Mouse (Mus musculus): Measurements from ENCODE around the gene Rsph14.

Gene Rsph14

DNA sequence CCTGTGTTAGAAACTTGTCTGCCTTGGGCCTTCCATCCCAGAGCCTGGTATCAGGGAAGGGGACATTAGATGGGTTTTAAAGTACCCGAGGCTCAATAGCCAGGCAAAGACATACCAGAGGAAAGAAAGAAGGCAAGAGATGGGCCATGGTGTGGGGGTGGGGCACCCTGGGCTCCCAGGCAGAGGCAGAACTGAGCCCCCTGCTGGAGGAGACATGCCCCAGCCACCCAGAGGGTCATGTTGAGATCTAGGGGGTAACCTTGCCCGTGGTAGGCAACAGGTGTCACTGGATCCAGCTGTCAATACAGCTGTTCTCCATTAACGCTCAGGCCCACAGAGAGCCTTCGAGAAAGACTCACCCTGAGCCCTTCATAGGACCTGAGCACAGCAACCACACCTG lies 42.6 kb downstream of the Rsph14 start:
- no peak for DNase-seq

DNA sequence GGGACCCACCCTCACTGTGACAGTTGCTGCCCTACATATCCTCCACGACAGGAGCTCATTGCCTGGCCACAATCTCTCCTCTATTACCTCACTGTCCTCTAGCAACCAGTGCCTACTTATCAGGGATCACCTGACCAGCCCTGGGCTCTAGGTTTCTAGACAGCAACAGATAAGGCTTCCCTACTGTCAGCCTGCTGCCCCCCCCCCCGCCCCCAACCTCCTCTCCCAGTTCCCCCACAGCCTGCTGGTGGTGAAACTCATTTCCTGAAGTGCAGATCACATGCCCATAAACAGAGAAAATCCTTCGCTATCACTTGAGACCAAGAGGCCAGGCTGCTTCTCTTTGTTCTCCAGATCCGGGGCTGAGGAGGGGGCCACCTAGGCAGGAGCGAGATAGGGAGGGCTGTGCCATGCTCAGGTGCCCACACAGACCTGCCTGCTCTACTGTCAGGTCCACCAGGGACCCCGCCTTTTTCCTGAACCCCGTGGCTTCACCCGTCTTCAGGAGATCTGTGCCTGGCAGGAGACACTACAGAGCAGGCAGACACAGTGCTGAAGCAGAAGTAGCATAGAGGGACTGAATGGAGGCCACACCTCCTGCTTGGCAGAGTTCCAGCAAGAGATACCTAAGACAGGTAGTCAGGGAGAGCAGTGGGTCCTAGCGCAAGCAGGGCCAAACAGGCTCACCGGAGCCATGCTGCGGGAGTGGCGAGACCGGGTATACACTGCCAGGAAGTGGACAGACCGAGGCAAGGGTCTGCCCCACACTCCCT lies 44.5 kb downstream of the Rsph14 start:
- DNase-seq = no peak

DNA sequence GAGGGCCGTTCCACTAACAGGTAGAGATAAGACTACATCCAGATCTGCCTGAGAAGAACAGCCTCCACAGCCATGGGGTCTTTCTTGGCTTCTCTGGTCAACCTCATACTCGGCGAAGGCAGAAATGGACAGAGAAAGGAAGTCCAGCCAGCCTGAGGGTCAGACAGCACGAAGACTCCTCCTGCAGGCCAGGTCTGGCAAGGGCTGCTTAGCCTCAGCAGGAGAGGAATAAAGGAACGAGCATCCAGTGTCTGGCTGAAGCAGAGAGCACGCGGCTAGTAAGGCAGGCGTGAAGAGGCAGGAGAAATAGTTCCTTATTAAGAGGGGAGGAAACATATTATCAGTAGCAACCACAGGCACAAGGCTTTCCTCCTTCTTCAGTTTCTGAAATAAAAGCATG lies 49.2 kb downstream of the Rsph14 start:
- DNase-seq = no peak

DNA sequence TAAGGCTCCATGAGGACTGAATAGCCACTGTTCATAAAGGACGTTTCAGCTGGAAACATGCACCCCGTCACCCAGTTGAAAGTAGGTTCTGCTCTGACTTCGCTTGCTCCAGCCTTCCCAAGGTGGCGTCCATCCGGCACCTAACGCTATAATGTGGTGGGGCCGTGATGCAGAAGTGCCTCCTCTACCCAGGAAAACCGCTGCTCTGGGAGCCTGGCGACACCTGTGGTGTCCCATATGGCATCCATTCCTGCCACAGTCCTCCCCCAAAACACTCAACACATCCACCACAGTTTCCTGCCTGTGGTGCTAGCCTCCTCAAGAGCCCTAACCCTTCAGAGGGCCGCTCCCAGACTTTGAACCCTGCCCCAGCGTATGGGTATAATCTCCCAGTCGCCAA lies 51.2 kb downstream of the Rsph14 start:
- DNase-seq = no peak

DNA sequence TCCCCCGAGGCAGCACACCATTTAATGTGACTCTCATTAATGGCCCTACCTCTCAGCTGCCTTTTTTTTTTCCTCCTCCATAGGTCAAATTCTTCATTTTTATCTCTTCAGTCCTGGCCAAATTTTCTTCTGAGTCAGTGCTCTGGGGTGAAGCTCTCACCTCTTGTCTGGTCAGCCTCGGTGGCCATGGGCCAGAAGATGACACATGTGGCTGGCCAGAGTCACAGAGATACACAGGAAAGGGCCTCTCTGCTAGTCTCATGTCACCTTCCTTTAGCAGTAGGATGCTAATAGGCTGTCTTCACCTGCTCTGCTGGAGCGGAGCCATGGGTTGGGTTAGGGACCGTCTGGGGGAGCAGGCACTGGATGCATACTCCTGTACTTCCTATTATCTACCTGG lies 54.3 kb downstream of the Rsph14 start:
- no peak for DNase-seq

DNA sequence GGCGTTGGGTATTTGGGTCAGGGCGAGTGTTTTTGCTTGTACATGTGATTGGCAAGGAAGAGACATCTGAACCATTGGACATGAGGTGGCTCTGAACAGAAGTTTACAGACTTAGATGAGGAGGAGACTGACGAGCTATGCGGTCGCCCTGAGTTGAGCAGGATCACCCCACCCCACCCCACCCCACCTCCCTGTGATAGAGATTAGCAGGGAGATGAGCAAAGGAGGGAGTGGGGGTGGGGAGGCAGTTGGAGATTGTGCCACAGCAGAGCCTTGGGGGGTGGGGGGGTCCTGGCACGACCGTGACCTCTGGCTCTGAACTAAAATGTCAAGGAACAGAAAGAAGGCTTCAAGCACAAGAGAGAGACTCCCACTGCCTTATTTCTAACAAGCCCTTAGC lies 56.0 kb downstream of the Rsph14 start:
- no peak for DNase-seq

DNA sequence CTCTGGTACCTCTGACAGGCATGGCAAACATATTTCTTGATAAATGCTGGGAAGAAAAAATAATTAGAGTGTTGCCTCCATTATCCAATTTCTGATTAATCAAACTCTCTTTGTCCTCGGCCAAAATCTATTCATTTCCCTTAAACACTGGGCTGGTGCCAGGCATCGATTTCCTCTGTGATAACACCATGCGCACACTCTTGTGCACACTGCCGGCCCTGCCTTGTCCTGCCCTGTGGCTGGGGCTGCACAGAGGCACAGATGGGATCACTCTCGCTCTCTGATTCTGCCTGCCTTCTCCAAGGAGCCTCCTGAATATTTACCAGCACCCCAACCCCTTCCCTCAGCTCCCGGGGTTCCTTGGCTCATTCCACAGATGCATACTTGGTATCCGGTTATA lies 56.8 kb downstream of the Rsph14 start:
- no peak for DNase-seq

DNA sequence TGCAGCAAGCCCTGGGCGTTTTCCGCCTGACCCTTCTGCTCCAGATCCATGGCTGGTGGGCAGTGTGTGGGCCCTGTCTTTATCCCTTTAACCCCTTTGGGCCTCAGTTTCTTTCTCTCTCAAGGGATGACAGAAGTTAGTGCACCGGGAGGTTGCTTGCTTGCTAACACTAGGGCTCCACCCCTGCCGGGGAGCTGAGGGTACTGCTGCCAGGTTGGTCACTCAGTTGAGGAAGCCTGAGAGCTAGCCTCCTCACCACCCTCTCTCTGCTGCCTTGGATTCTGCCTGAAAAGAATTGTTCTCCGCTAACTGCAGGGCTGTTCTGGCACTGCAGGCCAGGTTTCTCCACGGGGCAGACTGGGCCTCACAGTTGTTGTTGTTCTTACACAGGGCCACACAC lies 59.4 kb downstream of the Rsph14 start:
- DNase-seq = no peak

DNA sequence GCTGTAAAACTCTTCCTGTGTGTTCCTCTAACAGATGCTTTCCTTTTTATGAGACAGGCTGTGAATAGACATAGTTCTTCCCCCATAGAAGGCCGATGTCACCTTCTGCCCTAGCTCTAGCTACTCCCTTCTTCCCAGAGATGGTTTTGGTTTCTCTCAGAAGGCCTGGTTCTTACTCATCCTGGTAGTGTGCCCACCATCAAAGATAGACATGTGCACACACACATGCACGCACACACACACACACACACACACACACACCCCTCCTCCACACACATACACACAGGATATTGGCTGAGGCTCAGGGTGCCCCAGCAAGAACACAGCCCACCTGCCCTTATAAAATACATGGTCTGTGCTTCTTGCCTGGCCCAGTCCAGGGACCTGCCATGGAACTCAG lies 63.1 kb downstream of the Rsph14 start:
- DNase-seq = no peak

DNA sequence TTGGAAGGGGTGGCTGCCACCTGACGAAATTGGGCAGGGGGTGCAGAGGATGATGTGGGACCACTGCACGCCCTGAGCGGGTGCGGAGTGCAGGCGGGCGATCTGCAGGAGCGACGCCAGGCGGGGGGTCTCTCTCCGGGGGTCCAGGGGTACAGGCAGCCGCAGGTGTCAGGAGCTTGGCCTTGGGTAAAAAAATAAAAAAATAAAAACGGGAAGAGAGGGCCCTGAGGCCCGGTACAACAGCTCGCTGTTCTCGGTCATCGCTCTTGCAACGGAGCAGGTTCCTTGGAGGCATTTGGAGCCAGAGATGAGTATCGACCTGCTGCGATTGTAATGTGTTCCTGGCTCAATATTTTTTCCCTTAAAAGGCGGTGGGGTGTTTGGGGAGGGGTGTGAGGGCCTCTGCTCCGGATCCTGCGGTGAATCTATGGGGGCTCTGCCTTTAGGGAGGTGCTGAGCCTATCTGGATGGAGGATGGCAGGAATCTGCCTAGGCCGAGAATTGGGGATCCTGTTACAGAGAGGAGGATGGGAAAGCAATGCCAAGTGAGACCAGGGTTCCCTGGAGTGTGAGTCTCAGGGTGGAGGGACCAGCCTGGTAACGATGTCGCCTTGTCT lies 64.6 kb downstream of the Rsph14 start:
- DNase-seq = peak; percentile 8 to 22

DNA sequence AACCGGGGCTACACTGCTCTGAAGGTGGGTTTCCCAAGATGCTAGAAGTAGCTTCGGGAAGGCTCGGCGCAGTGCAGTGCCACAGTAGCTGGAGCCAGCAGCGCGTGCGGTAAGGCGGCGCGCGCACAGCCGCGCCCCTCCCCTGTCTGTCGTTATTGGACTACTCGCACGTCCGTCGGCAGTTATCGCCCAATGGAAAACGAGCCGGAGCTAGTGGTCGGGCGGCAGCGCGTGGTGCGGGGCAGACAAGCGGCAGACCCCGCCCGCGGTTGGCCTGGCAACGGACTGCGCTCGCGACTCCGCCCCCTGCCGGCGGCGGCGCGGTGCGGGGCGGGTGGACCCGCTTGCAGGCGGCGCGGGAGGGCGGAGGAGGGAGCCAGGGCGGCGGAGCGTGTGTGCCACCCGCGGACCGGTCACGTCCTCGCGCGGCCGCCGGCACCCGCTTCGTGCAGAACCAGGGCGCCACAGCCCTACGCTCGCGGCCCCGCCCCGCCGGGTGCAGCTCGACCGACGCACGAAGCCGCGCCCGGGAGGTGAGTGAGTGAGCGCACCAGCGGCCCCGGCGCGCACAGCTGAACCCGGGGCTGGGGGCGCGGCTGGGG lies 65.4 kb downstream of the Rsph14 start, which contains the start of gene Gnaz:
Gnaz (plus strand) TSS at position 328 of the 602 bp plus-strand sequence.
- peak; percentile 98 for DNase-seq

DNA sequence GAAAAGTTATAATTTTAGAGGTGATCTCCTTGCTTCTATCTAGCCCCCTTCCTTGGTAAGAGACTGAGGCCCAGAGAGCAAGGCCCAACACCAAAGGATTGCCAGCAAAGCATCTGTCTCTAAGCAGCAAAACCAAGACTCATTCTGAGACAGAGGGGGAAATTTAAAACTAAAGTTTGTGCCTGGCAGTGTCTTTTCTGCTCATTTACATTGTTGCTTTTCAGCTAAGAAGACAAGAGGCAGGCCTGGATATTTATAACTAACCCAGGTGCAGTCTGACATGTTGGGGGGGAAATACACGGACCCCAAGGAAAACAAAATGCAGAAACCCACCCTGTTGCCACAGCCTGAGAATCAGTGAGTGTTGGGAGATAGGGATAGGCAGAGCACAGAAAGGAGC lies 68.0 kb downstream of the Rsph14 start:
- no peak for DNase-seq

DNA sequence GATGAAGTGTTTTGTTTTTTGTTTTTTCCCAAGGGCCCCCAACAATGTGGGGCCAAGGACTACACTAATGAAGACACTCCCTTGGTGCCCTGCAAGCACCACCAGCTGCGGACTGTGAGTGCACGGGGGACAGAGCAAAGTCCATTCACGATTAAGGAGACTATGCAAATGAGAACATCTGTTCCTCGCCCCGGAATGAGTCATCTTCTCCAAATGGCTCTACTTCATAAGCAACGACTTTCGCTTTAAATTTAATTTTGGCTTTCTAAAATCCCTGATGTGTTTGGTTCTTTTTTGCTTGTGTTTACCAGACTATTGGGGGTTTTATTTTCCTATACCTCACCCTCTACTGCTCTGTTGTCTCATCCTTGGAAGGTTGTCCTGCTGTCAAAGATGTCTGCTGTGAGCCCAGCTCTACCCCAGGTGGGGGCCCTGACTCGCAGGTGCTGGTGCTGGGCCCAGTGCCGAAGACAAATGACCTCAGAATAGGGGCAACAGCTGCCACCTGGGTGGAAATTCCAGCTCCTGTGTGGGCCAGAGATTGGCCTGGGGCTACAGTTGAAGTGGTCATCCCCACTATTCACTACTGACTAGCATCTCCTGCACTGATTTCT lies 79.4 kb downstream of the Rsph14 start:
- no peak for DNase-seq

DNA sequence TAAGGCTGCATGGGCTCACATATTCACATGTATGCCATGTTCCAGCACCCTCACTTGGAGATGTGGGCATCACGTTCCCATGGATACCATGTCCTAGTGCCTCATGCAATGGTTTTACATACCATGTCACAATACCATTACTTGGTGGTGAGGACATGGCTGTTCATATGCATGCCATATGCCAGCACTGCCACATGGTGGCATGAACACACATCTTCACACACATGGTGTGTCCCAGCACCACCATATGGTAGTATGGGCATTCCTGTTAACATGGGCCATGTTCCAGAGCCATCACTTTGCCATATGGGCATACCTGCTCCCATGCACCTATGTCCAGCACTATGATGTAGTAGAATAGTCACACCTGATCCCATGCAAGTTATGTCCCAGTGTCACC lies 91.6 kb downstream of the Rsph14 start:
- DNase-seq = no peak

DNA sequence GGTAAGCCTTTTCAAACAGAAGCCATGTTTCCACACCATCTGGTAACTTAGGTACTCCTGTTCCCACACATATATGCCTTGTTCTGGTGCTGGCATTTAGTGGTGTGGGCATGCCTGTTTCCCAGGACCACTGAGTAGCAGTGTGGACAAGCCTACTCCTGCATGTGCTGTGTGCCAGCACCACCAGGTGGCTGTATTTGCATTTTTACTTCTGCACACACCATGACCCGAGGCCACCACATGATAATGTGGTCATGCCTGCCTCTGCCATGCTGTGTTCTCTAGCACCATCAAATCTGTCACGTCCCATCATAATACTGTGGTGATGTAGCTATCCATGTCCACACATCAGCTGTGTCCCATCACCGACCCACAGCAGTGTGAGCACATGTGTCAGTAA lies 93.1 kb downstream of the Rsph14 start:
- DNase-seq = peak in 1 of 2 experiments; percentile 29

DNA sequence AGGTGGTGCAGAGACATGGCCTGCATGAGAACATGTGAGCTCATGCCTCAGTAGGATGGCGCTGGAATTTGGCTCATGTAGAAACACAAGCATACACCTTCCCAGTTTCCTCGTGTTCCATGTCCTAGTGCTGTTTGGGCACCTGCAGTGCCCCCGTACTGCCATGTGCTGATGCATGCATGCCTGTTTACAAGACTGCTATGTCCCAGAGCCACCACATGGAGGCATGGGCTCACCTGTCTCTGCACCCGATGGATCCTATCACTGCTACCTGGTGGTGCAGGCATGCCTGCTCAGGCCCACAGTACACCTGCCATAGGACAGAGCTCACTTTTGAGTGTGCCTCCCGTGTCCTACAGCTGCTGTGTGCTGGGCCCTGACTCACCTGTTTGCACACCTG lies 94.0 kb downstream of the Rsph14 start:
- DNase-seq = no peak

DNA sequence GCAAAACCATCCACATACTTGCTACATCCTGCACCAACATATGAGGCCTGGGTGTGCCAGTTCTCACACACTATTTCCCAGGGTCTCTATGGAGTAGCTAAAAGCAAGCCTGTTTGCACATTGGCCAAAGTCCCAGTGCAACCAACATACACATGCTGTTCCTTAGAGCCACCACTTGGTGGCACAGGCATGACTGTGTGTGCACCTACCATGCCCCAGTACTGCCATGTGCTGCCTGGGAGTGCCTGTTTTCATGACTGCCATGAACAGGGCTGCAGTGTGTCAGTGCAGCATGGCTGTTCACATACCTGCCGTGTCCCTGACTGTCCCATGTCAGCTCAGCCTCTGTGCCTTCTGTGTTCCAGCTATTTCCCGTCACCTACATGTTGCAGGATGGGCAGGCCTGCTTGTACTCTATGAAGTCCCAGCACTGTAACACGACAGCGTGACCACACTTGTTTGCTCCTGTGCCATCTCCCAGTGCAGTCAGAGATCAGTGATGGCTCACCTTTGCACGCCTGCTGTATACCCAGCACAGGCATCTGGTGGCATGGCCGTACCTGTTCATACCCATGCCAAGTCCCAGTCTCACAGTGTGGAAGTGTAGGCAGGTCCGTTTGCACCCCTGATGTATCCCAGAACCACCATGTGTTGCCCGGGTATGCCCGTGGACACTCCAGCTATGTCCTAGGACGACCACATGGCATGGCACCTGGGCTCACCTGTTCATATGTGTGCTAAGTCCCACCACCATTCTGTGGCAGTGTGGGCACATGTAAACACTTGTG lies 95.2 kb downstream of the Rsph14 start:
- peak; percentile 28 to 53 for DNase-seq

DNA sequence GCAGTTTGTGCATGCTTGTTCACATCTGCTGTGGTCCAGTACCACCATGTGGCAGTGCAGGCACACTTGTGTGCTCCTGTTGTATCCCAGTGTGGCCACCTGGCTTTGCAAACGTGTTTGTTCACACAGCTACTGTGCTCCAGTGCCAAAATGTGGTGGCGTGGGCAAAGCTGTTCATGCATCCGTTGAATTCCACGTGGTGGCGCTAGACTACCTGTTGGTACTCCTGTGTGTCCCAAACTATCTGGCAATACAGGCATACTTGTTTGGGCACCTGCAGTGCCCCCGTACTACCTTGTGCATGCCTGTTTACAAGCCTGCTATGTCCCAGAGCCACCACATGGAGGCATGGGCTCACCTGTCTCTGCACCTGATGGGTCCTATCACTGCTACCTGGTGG lies 97.4 kb downstream of the Rsph14 start:
- peak; percentile 59 to 68 for DNase-seq

DNA sequence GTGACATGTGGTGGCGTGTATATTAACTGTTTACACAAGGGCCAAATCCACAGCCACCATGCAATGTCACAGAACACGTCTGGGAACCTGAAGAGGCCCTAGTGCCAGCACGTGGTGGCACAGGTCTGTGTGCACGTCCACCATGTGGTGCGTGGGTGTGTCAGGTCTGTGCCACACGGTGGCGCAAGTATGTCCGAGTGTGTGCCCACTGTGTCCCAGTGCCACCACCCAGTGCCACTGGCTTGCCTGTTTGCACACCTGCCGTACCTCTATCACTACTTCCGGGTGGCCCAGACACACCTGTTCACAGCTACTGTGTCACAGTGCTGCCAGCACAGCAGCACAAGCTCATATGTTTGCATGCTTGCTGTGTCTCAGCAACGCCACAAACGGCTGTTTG lies 97.9 kb downstream of the Rsph14 start:
- DNase-seq = no peak

DNA sequence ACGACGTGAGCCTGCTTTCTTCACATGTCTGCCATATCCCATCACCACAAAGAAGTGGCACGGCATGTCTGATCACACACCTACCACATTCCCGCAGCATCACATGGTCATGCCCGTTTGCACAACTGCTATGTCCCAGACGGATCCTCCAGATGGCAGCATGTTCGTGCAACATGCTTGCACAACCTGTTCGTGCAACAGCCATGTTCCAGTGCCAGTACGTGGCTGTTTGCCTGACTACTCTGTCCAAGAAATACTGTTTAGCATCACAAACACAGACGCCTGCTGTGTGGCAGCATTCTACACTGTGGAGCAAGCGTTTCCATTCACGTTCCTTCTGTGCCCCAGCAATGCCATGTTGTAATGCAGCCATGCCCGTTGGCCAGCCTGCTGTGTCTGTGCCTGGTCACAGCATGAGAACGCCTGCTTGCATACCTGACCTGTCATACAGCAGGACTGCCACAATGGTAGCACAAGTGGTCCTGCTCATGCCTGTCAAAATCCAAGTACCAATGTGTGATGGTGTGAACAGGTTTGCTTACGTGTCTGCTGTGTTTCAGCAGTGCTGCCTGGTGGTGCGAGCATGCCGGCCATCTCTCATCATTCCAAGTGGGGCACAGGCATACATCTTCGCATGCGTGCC lies 98.7 kb downstream of the Rsph14 start:
- no peak for DNase-seq

DNA sequence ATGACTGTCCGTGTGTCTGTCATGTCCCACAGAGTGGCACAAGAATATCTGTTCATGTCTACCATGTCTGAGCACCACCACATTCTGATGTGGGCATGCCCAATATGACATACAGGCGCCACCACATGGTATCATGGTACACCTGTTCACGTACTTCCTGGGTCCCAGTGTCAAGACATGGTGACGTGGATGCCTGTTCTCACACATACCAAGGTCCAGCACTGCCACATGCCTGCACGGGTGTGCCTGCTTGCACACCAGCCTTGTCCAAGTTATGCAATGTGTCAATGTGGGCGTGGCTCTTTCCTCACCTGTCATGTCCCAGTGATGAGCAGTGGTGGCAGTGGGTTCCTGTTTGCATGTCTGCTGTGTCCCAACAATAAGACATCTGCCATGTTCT lies 99.9 kb downstream of the Rsph14 start:
- no peak for DNase-seq

DNA sequence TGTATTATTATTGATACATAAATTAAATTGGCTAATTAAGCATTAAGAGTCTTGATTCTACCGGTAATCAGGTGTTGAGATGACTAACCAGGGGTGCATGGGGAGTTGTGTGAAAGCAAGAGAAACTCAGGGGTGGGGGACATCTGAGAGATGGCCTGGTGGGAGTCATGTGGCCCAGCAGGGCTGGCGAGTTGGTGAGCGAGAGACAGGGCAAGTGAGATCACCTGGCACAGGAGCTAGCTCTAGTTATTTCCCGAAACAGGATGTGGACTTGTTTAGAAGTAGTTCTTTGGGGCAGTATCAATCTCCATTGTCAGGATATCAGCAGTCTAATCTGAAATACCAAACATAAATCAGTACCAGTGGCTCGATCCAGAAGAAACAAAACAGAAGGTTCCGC lies 100.8 kb downstream of the Rsph14 start:
- DNase-seq = no peak

DNA sequence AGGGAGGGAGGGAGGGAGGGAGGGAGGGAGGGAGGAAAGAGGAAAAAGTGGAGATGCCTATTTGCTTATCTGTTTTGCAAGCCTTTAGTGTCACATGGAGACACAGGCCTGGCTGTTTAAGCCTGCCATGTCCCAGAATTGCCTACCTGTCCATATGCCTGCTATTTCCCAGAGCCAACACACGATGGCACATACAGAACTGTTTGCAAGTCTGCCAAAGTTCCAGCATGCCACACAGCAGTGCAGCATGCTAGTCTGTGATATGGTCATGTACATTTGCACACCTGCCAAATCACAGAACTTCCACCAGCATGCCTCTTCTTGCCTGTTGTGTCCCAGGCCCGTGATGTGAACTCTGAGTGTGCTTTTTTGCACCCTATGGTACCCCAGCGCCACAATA lies 101.8 kb downstream of the Rsph14 start:
- DNase-seq = no peak

All from kidney, postnatal 4 days (tissue).